Mouse (Mus musculus): ENCODE measurements around the gene Mlh1.

Gene Mlh1

GRCm38 (mm10) chr9:111285061-111285460 lies 13.5 kb upstream of the Mlh1 start:
- DNase-seq: no peak

GRCm38 (mm10) chr9:111275156-111275555 lies 3.6 kb upstream of the Mlh1 start:
- peak; percentile 32 for DNase-seq

GRCm38 (mm10) chr9:111273958-111274357 lies 2.4 kb upstream of the Mlh1 start:
- no peak for DNase-seq

GRCm38 (mm10) chr9:111272996-111273785 lies 1.6 kb upstream of the Mlh1 start:
- no peak for DNase-seq

GRCm38 (mm10) chr9:111272356-111272755 lies 765 bp upstream of the Mlh1 start:
- DNase-seq: no peak

GRCm38 (mm10) chr9:111271056-111271433 lies 546 bp downstream of the Mlh1 start:
- no peak for DNase-seq

GRCm38 (mm10) chr9:111270606-111271005 lies 985 bp downstream of the Mlh1 start:
- no peak for DNase-seq

- DNase-seq: no peak
Observed at GRCm38 (mm10) chr9:111267998-111268397, 3.6 kb downstream of the Mlh1 start.

- DNase-seq: no peak
Observed at GRCm38 (mm10) chr9:111261356-111261755, 10.2 kb downstream of the Mlh1 start.

- DNase-seq: no peak
Observed at GRCm38 (mm10) chr9:111260360-111260985, 11.1 kb downstream of the Mlh1 start.

GRCm38 (mm10) chr9:111252161-111252869 lies 19.3 kb downstream of the Mlh1 start:
- DNase-seq: no peak

- peak; percentile 18 for DNase-seq
Observed at GRCm38 (mm10) chr9:111247682-111248246, 23.8 kb downstream of the Mlh1 start.

- no peak for DNase-seq
Observed at GRCm38 (mm10) chr9:111245546-111245945, 26.0 kb downstream of the Mlh1 start.

GRCm38 (mm10) chr9:111243384-111243783 lies 28.2 kb downstream of the Mlh1 start:
- DNase-seq: no peak

GRCm38 (mm10) chr9:111239821-111240220 lies 31.8 kb downstream of the Mlh1 start:
- no peak for DNase-seq

- no peak for DNase-seq
Observed at GRCm38 (mm10) chr9:111237726-111238125, 33.9 kb downstream of the Mlh1 start.

GRCm38 (mm10) chr9:111234701-111235100 lies 36.9 kb downstream of the Mlh1 start:
- no peak for DNase-seq

- DNase-seq: no peak
Observed at GRCm38 (mm10) chr9:111228446-111228845, 43.1 kb downstream of the Mlh1 start.

GRCm38 (mm10) chr9:111223406-111223805 lies 48.2 kb downstream of the Mlh1 start:
- peak; percentile 17 for DNase-seq

GRCm38 (mm10) chr9:111221580-111221979 lies 50.0 kb downstream of the Mlh1 start:
- DNase-seq: no peak

GRCm38 (mm10) chr9:111220551-111221080 lies 51.0 kb downstream of the Mlh1 start:
- DNase-seq: no peak

- DNase-seq: no peak
Observed at GRCm38 (mm10) chr9:111216424-111216823, 55.2 kb downstream of the Mlh1 start.

GRCm38 (mm10) chr9:111213501-111213900 lies 58.1 kb downstream of the Mlh1 start:
- no peak for DNase-seq
